Mouse (Mus musculus) E14TG2a.4 (cell line): ENCODE results near the gene Tdrd12.
"Not testable (repeated sequence)": the region's sequence is repeated elsewhere in the genome, so short reads cannot be mapped to it uniquely, and the experiment has no call there.

Source experiments
- H3K27me3 ChIP-seq: 2 replicates; pipeline ENCODE4 v1.6.1; 2014; ENCODE audit warnings: low read length, control low read depth; ENCODE audit not compliant: insufficient read depth
- H3K36me3 ChIP-seq: 2 replicates; pipeline ENCODE4 v1.6.1; 2014; ENCODE audit warnings: low read length, control low read depth; ENCODE audit not compliant: insufficient read depth
- H3K4me1 ChIP-seq: replicated peaks from 2 replicates; pipeline ENCODE4 v1.6.1; 2014; ENCODE audit warnings: low read depth, low read length, control low read depth
- H3K4me3 ChIP-seq: replicated peaks from 2 replicates; pipeline ENCODE4 v1.5.1; 2014; ENCODE audit warnings: mild to moderate bottlenecking, low read length
- H3K9me3 ChIP-seq: 2 replicates; pipeline ENCODE4 v1.6.1; 2014; ENCODE audit warnings: low read length, control low read depth
- CTCF ChIP-seq: conservative IDR thresholded peaks from 2 replicates; pipeline ENCODE4 v1.5.1; 2014; ENCODE audit warnings: low read length
- NANOG ChIP-seq: IDR thresholded peaks from 2 replicates; pipeline ENCODE4 v1.6.1; 2014; ENCODE audit warnings: borderline replicate concordance, low read length, mixed read lengths
- POU5F1 ChIP-seq: IDR thresholded peaks from 2 replicates; pipeline ENCODE4 v1.6.1; 2014; ENCODE audit warnings: low read length, borderline replicate concordance

Tdrd12 gene

GRCm38 (mm10) chr7:35530544-35530943 lies 7.0 kb downstream of the Tdrd12 start:
- H3K4me1 ChIP-seq = peaks cover 47% of the 10 kb centered on the region
- not testable (repeated sequence) for H3K27me3 ChIP-seq, H3K4me3 ChIP-seq
- TF ChIP-seq NANOG = peak; percentile 29; the same call in 1 of the 2 replicates
- H3K9me3 ChIP-seq = peaks cover 24% of the 10 kb centered on the region
- H3K36me3 ChIP-seq = peaks cover 70% of the 10 kb centered on the region

GRCm38 (mm10) chr7:35530026-35530425 lies 7.5 kb downstream of the Tdrd12 start:
- Histone ChIP-seq H3K4me3 (no peak overlapping the region), H3K27me3 (no peaks in the 10 kb centered on the region), H3K9me3 (peaks cover 24% of the 10 kb centered on the region), H3K36me3 (peaks cover 69% of the 10 kb centered on the region), H3K4me1 (peaks cover 42% of the 10 kb centered on the region)
- no peak for TF ChIP-seq CTCF
- no peak for TF ChIP-seq NANOG
- no peak for TF ChIP-seq POU5F1

GRCm38 (mm10) chr7:35526795-35527194 lies 10.8 kb downstream of the Tdrd12 start:
- no peak for TF ChIP-seq CTCF
- TF ChIP-seq NANOG = no peak
- H3K27me3 ChIP-seq = no peaks in the 10 kb centered on the region
- H3K4me1 ChIP-seq = peaks cover 14% of the 10 kb centered on the region
- H3K36me3 ChIP-seq = peaks cover 76% of the 10 kb centered on the region
- H3K4me3 ChIP-seq = no peak overlapping the region
- peaks cover 24% of the 10 kb centered on the region for H3K9me3 ChIP-seq

- H3K36me3 ChIP-seq = peaks cover 93% of the 10 kb centered on the region
- TF ChIP-seq CTCF = no peak
- no peak for TF ChIP-seq POU5F1
- TF ChIP-seq NANOG = no peak
- no peaks in the 10 kb centered on the region for H3K27me3 ChIP-seq
- H3K9me3 ChIP-seq = no peaks in the 10 kb centered on the region
- H3K4me3 ChIP-seq = no peak overlapping the region
- peaks cover 7% of the 10 kb centered on the region for H3K4me1 ChIP-seq
These were observed 35.5 kb downstream of the Tdrd12 start for GRCm38 (mm10) chr7:35501995-35502394.

GRCm38 (mm10) chr7:35497516-35497915 lies 40.0 kb downstream of the Tdrd12 start:
- Histone ChIP-seq H3K36me3 (peaks cover 96% of the 10 kb centered on the region), H3K9me3 (no peaks in the 10 kb centered on the region), H3K4me1 (peaks cover 10% of the 10 kb centered on the region), H3K27me3 (no peaks in the 10 kb centered on the region), H3K4me3 (no peak overlapping the region)
- no peak for TF ChIP-seq NANOG
- TF ChIP-seq POU5F1 = no peak
- no peak for TF ChIP-seq CTCF

GRCm38 (mm10) chr7:35491005-35491404 lies 46.5 kb downstream of the Tdrd12 start:
- Histone ChIP-seq H3K36me3 (peaks cover 96% of the 10 kb centered on the region), H3K4me1 (no peaks in the 10 kb centered on the region)
- TF ChIP-seq CTCF (no peak), NANOG (no peak), POU5F1 (no peak)

GRCm38 (mm10) chr7:35490186-35490585 lies 47.4 kb downstream of the Tdrd12 start:
- TF ChIP-seq POU5F1 (no peak), NANOG (no peak), CTCF (no peak)
- no peaks in the 10 kb centered on the region for H3K4me1 ChIP-seq
- H3K27me3 ChIP-seq = no peaks in the 10 kb centered on the region
- no peak overlapping the region for H3K4me3 ChIP-seq
- H3K9me3 ChIP-seq = no peaks in the 10 kb centered on the region
- H3K36me3 ChIP-seq = peaks cover 96% of the 10 kb centered on the region

More at GRCm38 (mm10) chr7:35491005-35491404, 46.5 kb downstream of the Tdrd12 start:
- Histone ChIP-seq H3K4me3 (no peak overlapping the region), H3K9me3 (no peaks in the 10 kb centered on the region), H3K27me3 (no peaks in the 10 kb centered on the region)

GRCm38 (mm10) chr7:35486553-35486952 lies 51.0 kb downstream of the Tdrd12 start:
- no peaks in the 10 kb centered on the region for H3K27me3 ChIP-seq
- no peaks in the 10 kb centered on the region for H3K9me3 ChIP-seq
- no peak for TF ChIP-seq CTCF
- no peak for TF ChIP-seq POU5F1
- no peak for TF ChIP-seq NANOG
- no peaks in the 10 kb centered on the region for H3K4me1 ChIP-seq
- H3K4me3 ChIP-seq = no peak overlapping the region
- peaks cover 96% of the 10 kb centered on the region for H3K36me3 ChIP-seq

- H3K36me3 ChIP-seq = peaks cover 96% of the 10 kb centered on the region
- no peaks in the 10 kb centered on the region for H3K9me3 ChIP-seq
- no peaks in the 10 kb centered on the region for H3K27me3 ChIP-seq
- no peak overlapping the region for H3K4me3 ChIP-seq
- H3K4me1 ChIP-seq = no peaks in the 10 kb centered on the region
- TF ChIP-seq CTCF (no peak), POU5F1 (no peak), NANOG (no peak)
These were observed 52.4 kb downstream of the Tdrd12 start for GRCm38 (mm10) chr7:35485126-35485525.
